Mouse (Mus musculus) midbrain, embryonic 16.5 days (tissue): ENCODE data around the gene Cyp2c23. TPM values are rescaled to one million over a fixed set of nuclear protein-coding genes. Genes with fewer than 3 reads are reported as not detected.

Experiments
- ATAC-seq: fragments of 200-750 bp; cut with Nextera tagmentation; 2 replicates; pipeline ENCODE4 v1.8.0; 2017; ENCODE audit warnings: moderate TSS enrichment
- H3K27ac ChIP-seq: fragments of 300-500 bp; sonication (generic); 2 replicates; pipeline ENCODE4 v1.5.1; 2014; ENCODE audit warnings: mild to moderate bottlenecking, low read length, mixed read lengths
- H3K27me3 ChIP-seq: fragments of 300-500 bp; sonication (generic); 2 replicates; pipeline ENCODE4 v1.6.1; 2014; ENCODE audit warnings: low read depth, low read length, mixed read lengths; ENCODE audit not compliant: control insufficient read depth, insufficient read depth
- H3K36me3 ChIP-seq: fragments of 300-500 bp; sonication (generic); 2 replicates; pipeline ENCODE4 v1.6.1; 2014; ENCODE audit warnings: mild to moderate bottlenecking, low read length, moderate library complexity, mixed read lengths; ENCODE audit not compliant: control insufficient read depth, insufficient read depth
- H3K4me1 ChIP-seq: fragments of 300-500 bp; sonication (generic); 2 replicates; pipeline ENCODE4 v1.6.1; 2014; ENCODE audit warnings: mild to moderate bottlenecking, low read length, mixed read lengths; ENCODE audit not compliant: control insufficient read depth, insufficient read depth
- H3K4me2 ChIP-seq: fragments of 300-500 bp; sonication (generic); 2 replicates; pipeline ENCODE4 v1.6.1; 2014; ENCODE audit warnings: mild to moderate bottlenecking, low read length, mixed read lengths
- H3K4me3 ChIP-seq: fragments of 300-500 bp; sonication (generic); 2 replicates; pipeline ENCODE4 v1.5.1; 2014; ENCODE audit warnings: low read depth, mild to moderate bottlenecking, low read length, moderate library complexity, mixed read lengths
- H3K9ac ChIP-seq: fragments of 300-500 bp; sonication (generic); 2 replicates; pipeline ENCODE4 v1.6.1; 2014; ENCODE audit warnings: low read depth, low read length, mixed read lengths
- H3K9me3 ChIP-seq: fragments of 300-500 bp; sonication (generic); replicated peaks from 2 replicates; pipeline ENCODE4 v1.6.1; 2014; ENCODE audit warnings: mild to moderate bottlenecking, low read length, mixed read lengths; ENCODE audit not compliant: control insufficient read depth, poor library complexity, severe bottlenecking
- WGBS: fragments of 180-500 bp; shearing (Covaris S2); extraction: QIAGEN DNeasy Blood & Tissue Kit; methylation state at CpG from one replicate; pipeline ENCODE4 v1.1.7; 2014; 5-methylcytosine and 5-hydroxymethylcytosine counted together
- polyA plus RNA-seq: library from polyadenylated mRNA; unstranded; fragments of >200 nt; fragmentation: Nextera tagmentation; extraction: Ambion mirVana; gene quantifications from 2 replicates; pipeline ENCODE4 v1.2.1, GENCODE M21; 2015

The Cyp2c23 gene
- polyA plus RNA-seq, 1 experiment from 2014 or later, result not detected

GRCm38 (mm10) chr19:43955266-43955665, 73.7 kb downstream of the Cyp2c23 start:
- Histone ChIP-seq H3K9ac (no peak overlapping the region), H3K4me2 (no peak overlapping the region), H3K4me1 (no peaks in the 10 kb centered on the region), H3K9me3 (no peaks in the 10 kb centered on the region), H3K36me3 (no peaks in the 10 kb centered on the region), H3K27me3 (no peaks in the 10 kb centered on the region), H3K27ac (no peak overlapping the region), H3K4me3 (no peak overlapping the region)
- WGBS, result 78% methylated on average over 5 of the region's 5 CpGs
- ATAC-seq, result no peak

Other genes with a start within 250 kb of the Cyp2c23 start
- 0.04 and 0.11 TPM in 2 replicates for gene Abcc2, start 247.0 kb downstream of the Cyp2c23 start, polyA plus RNA-seq
- gene Dnmbp, start 89.0 kb downstream of the Cyp2c23 start, polyA plus RNA-seq, result 7.4 and 8.2 TPM in 2 replicates
- 0.37 and 0.39 TPM in 2 replicates for gene Cpn1, start 42.7 kb downstream of the Cyp2c23 start, polyA plus RNA-seq
- 23.7 and 24.4 TPM in 2 replicates for gene Erlin1, start 40.6 kb upstream of the Cyp2c23 start, polyA plus RNA-seq
- gene Chuk, start 78.3 kb upstream of the Cyp2c23 start, polyA plus RNA-seq, result 65.7 and 65.8 TPM in 2 replicates
- gene Cwf19l1, start 106.7 kb upstream of the Cyp2c23 start, polyA plus RNA-seq, result 31.1 and 33.3 TPM in 2 replicates
- gene Bloc1s2, start 117.2 kb upstream of the Cyp2c23 start, polyA plus RNA-seq, result 161 and 164 TPM in 2 replicates
- gene Pkd2l1, start 163.2 kb upstream of the Cyp2c23 start, polyA plus RNA-seq, result 0.10 and 0.28 TPM in 2 replicates
- 6.9 and 8.1 TPM in 2 replicates for gene Scd3, start 174.1 kb upstream of the Cyp2c23 start, polyA plus RNA-seq